Mouse (Mus musculus) kidney, adult 18-20 months (tissue): ENCODE measurements at regions not wholly inside any gene's neighbourhood (a gene's known extent, or its start where the extent isn't known, plus 50 kb on each side); places are given as distances from the start of the nearest gene placed in this dataset.

Experiments used
- DNase-seq: peaks from one replicate; pipeline ENCODE4 v3.0.0; 2021

GRCm38 (mm10) chr13:72358243-72358904, 270.2 kb upstream of the Irx2 start:
- DNase-seq: no peak

DNA sequence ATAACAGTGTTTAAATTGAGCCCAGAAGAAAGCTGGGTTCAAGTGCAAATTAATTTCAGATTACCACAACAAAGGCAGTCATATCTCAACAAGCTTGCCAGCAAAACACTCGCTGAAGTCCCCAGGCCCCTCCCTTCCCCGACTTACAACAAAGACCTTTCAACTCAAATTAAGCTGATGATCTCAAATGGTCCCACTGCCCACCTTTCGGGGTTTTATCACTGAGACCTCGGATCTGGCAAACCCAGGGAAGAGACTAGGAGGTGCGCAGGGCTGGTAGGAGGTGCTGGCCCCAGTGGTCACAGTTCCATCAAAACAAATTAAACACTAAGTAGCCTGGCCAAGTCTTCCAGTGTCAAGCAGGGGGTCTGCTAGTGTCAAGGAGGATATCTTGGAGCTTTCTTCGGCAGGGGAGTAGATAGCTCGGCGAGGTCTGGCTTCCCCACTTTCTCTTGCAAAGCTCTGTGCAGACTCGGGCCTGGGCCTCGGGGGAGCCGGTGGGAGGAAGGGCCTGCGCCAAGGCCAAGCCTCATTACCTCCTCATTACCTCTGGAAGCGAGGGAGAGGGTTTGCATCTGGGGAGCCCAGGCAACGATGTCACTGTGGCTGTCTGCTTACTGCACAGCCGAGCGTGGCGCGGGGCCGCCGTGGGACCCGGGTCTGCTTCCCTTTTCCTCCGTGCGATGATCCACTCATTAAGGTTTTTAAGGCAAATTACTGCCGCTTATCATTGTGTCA, 262.9 kb upstream of the Irx2 start:
- no peak for DNase-seq

- no peak for DNase-seq
Measured at GRCm38 (mm10) chr13:72366281-72366680, 262.3 kb upstream of the Irx2 start.

DNA sequence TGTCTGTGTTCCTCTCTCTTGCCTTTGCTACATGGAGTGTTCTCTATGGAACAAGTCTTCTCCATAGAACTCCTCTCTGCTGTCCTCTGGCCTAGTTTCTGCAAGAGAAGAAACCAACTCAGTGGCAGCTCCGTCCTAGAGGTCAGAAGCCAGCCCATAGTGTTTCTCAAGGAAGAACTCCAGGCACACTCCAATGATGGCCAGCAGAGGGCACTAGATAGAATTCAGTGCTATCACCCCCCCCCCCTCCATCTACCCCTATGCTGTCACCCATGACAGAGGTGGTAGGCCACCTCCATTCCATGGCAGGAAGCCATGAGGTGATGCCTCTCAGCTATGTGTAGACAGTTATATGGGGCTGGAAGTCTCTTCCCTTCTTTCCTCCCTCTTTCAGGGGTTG, 258.5 kb upstream of the Irx2 start:
- DNase-seq: no peak

- DNase-seq: no peak
Measured at GRCm38 (mm10) chr13:72370997-72371396, 257.6 kb upstream of the Irx2 start.

DNA sequence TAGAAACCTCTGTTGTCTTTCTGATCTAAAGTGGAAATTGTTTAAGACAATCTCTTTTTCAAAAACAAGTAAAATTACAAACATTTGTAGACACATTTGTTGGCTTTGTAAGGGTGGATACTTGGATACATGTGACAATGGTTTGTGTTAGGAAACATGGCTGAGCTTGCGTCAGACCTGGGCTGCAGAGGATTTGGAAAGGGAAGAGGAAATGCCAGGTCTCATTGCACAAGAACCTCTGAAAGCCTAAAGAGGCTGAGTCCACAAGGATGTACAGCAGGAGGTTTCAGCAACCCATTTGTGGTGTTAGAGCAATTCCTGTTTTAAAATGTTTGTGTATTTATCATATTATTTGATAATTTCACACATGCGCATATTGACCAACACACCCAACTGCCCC, 235.3 kb upstream of the Irx2 start:
- DNase-seq: no peak

DNA sequence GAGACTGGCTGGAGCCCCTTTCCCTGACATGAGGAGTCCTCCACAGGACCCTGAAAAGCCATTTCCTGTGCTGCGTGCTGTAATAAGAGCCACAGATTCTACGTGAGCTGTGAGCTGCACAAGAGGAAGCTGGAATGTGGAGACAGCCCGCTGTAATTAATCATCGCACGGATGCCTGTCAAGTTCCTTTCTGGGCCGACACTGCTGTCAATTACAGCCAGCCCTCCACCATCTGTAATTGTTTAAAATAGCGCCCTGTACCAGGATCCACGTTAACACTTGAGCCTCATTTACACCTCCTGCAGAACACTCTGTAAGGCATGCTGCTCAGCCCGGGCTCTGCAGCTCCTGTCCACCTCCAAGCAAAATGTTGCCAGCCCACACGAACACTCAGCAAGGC, 227.9 kb upstream of the Irx2 start:
- DNase-seq: no peak

DNA sequence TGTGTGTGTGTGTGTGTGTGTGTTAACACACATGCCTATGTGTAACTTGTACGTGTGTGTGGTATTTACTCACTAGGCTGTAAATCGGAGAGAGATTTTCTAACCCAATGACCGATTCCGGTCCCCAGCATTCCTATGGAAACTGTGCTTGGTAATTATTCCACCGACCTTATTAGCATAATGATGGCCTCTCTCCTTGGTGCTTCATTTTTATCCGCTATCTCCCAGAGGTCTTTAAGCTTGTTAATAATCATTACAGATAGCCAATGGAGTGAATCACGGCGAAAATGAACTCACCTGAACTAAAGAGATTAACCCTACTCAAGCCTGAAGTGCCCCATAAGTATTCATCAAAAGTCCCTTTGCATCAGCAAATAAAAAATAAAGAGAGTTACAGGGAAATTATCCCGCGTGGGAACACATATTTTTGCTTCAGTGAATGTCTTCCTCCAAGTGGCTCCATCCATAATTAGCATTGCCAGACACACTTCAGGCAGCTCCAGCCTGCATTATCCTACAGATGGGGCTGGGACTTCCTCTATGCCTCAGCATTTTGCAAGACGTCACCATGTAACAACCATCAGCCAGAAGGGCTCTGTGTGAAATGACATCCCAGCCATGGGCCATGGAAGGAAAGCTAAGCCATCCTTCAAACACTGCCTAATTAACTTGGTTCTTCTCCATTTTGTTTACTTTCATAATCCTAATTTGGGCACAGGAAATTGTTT, 219.2 kb upstream of the Irx2 start:
- DNase-seq: no peak

DNA sequence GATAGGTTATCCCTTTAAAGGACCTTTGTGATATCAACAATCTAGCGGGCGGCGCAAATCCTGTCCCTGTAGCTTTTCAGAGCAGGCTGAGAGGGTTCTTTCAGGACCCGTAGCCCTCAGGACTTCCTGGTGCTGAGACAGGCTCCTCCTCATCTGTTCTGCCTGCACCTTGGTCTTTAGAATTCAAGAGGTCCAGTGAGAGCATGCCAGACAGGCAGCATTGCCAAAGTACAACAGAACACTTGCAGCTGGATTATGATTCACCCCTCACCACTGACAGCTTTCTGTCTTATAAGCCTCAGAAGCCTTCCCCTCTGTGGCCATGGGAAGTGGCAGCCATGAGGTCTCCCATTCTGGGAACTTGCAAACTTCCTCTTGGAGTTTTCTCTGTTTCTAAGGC, 216.0 kb upstream of the Irx2 start:
- peak; percentile 16 for DNase-seq

DNA sequence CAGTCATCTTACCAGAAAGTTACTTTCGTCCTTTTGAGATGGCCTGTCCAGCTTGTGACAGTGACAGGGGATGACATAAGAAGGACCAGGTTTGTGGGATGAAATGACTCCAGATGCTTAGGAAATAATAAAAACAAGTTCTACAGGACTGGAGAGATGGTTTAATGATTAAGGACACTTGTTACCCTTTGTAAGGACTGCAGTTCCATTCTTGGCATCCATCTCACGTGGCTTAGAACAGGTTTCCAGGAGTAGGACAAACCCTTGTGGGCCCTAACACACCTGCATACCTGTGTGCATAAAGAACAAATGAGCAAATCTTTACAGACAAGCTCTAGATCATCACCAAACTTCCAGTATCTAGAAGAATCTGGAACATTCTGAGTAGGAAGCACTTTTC, 211.6 kb upstream of the Irx2 start:
- DNase-seq: no peak

GRCm38 (mm10) chr13:72417816-72418215, 210.8 kb upstream of the Irx2 start:
- no peak for DNase-seq

- no peak for DNase-seq
Measured at GRCm38 (mm10) chr13:72418285-72418684, 210.3 kb upstream of the Irx2 start.

GRCm38 (mm10) chr13:72419532-72419931, 209.1 kb upstream of the Irx2 start:
- DNase-seq: no peak

GRCm38 (mm10) chr13:72425917-72426316, 202.7 kb upstream of the Irx2 start:
- DNase-seq: no peak

- no peak for DNase-seq
Measured at GRCm38 (mm10) chr13:72445336-72445735, 183.3 kb upstream of the Irx2 start.

GRCm38 (mm10) chr13:72448458-72449058, 180.1 kb upstream of the Irx2 start:
- DNase-seq: no peak

- no peak for DNase-seq
Measured at GRCm38 (mm10) chr13:72495353-72495752, 133.3 kb upstream of the Irx2 start.

DNA sequence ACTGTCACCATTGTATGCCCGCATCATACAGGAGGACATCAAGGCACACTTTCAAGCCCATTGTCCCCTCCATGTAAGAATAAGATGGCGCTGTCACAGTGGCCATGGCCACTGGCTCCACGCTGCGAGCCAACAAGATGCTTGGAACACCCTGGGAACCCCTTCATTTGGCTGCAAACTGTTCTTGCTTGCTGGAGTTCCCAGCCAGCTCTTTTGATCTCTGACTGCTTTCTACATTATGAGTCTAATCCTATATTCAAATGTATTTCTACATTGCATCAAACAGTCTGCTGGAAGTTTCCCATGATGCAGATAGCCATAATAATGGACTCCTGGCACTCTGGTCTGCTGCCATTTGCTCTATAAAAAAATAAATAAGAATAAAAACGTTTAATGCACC, 131.6 kb upstream of the Irx2 start:
- no peak for DNase-seq

GRCm38 (mm10) chr13:72497521-72497920, 131.1 kb upstream of the Irx2 start:
- DNase-seq: no peak

DNA sequence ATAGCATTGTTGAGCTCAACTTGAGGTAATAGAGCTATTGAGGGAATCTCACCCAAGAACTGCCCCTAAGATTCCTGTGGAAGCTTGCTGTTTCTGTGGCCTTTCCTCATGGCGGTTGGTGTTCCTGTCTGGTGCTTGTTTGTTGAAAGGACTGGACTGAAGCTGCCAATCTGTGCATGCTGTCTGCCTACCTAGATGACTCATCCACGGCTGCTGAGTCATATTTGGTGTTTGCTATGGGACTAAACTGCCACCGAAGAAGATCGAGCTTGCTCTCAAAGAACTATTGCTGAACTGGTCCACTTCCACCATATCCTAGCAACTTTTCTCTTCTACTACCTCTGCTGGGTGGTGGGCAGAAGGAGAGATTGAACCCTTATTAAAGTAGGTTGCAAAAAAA, 122.7 kb upstream of the Irx2 start:
- no peak for DNase-seq

DNA sequence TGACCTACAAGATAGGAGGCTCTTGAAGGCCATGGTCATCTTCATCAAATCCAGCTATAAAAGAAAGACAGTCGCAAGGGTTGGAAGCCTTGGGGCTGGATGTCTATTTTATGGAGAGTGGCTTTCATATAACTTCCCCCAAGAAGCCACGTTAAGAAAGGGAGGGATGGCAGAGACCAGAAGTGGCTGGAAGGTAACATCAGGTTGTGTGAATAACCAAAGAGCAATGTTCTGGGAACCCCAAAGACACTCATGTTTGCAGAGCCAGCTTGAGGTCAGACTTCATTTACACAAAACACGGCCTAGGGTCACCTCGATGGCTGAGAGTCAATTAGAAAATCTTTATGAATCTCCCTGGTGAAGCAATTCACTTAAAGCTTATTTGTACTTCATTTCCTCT, 90.0 kb upstream of the Irx2 start:
- DNase-seq: no peak

DNA sequence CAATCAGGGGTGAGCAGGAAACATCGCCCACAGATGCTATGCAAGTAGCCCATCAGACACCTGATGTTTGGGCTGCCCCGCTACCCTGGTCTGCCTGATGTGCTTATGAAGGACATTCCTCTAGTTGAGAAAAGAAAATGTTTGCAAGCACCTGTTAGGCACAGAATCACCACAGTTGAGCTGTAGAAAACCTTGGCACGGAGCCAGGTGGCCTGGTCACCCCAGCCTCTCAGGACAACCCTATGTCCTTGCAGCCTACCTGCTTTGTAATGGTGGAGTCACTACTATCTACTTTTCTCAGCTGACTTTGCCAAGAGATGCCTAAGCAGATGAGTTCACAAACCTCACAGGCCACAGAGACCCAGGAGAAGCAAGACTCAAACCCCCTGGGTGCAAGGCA, 86.9 kb upstream of the Irx2 start:
- DNase-seq: no peak

DNA sequence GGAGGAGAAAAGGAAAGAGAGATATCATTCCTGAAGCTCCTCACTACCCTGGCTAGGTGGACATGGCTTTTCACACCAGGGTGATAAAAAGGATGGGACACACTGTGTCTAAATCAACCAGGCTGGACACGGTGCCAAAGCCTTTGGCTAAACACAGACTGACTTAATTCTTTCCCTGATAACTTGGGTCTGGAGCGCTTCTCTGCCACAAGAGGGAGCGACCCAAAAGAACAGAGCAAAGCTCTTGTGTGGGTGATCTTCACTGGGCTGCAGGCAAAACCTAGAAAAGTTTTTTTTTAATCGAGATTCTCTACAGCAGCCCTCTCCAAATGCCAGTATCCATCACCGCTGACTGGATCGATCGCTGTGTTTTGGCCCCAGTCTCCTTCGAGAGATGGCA, 70.7 kb upstream of the Irx2 start:
- DNase-seq: no peak

- no peak for DNase-seq
Measured at GRCm38 (mm10) chr13:72571871-72572270, 56.7 kb upstream of the Irx2 start.
